Mouse (Mus musculus): ENCODE measurements around the gene Ugt1a6a. TPM values are rescaled to one million over a fixed set of nuclear protein-coding genes. Genes with fewer than 3 reads are reported as not detected.
"Not testable (repeated sequence)": the region's sequence is repeated elsewhere in the genome, so short reads cannot be mapped to it uniquely, and the experiment has no call there.

The Ugt1a6a gene
- polyA plus RNA-seq, 1 experiment from 2014 or later: 23.8 TPM

DNA sequence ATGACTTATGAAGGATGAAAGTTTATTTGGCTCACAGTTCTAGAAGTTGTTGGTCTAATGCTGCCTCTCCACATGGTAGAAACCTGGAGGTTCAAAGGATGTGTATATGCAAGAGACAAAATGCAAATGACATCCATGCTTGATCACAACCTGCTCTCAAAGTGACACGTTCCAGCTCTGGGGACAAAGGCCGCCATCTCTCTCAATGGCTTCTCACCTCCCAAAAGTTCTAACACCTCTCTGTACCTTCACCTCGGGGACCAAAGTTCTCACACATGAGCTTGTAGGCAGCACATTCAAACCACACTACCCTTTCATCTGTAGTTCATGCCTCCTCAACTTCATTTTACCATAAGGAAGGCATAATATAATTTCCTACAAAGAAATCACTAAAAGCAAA is 83.0 kb downstream of the Ugt1a6a start:
- H3K27ac ChIP-seq (ENCODE audit: low read length): no peak overlapping the region
- H3K9me3 ChIP-seq (ENCODE audit: control insufficient read depth, low read depth, low read length): peaks cover 51% of the 10 kb centered on the region
- no peak overlapping the region for H3K4me2 ChIP-seq (replicated peaks; ENCODE audit: low read depth, low read length)
- H3K27me3 ChIP-seq (ENCODE audit: control insufficient read depth, insufficient read depth, low read length): no peaks in the 10 kb centered on the region
- H3K9ac ChIP-seq (replicated peaks; ENCODE audit: low read depth, low read length): no peak overlapping the region
- H3K36me3 ChIP-seq (ENCODE audit: control insufficient read depth, insufficient read depth, low read length): no peaks in the 10 kb centered on the region
- 42% methylated on average over 3 of the region's 3 CpGs for WGBS
- H3K4me1 ChIP-seq (ENCODE audit: control insufficient read depth, insufficient read depth, low read length): no peaks in the 10 kb centered on the region
- ATAC-seq (ENCODE audit: insufficient number of reproducible peaks, insufficient read depth, low FRiP score, low read depth): no peak
- H3K4me3 ChIP-seq (ENCODE audit: low read depth, low read length): no peak overlapping the region

DNA sequence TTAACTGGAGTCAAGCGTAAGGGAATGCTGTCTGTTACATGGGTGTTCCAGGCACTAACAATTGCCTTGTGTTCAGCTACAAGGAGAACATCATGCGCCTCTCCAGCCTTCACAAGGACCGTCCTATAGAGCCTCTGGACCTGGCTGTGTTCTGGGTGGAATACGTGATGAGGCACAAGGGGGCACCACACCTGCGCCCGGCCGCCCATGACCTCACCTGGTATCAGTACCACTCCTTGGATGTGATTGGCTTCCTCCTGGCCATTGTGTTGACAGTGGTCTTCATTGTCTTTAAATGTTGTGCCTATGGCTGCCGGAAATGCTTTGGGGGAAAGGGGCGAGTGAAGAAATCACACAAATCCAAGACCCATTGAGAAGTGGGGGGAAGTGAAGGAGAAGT is 83.4 kb downstream of the Ugt1a6a start:
- Histone ChIP-seq H3K9ac (replicated peaks; ENCODE audit: low read depth, low read length) (no peak overlapping the region), H3K27ac (ENCODE audit: low read length) (no peak overlapping the region), H3K27me3 (ENCODE audit: control insufficient read depth, insufficient read depth, low read length) (no peaks in the 10 kb centered on the region), H3K4me1 (ENCODE audit: control insufficient read depth, insufficient read depth, low read length) (no peaks in the 10 kb centered on the region), H3K9me3 (ENCODE audit: control insufficient read depth, low read depth, low read length) (peaks cover 46% of the 10 kb centered on the region), H3K36me3 (ENCODE audit: control insufficient read depth, insufficient read depth, low read length) (no peaks in the 10 kb centered on the region), H3K4me2 (replicated peaks; ENCODE audit: low read depth, low read length) (no peak overlapping the region), H3K4me3 (ENCODE audit: low read depth, low read length) (no peak overlapping the region)
- ATAC-seq (ENCODE audit: insufficient number of reproducible peaks, insufficient read depth, low FRiP score, low read depth): no peak
- WGBS: 75% methylated on average over 9 of the region's 9 CpGs

DNA sequence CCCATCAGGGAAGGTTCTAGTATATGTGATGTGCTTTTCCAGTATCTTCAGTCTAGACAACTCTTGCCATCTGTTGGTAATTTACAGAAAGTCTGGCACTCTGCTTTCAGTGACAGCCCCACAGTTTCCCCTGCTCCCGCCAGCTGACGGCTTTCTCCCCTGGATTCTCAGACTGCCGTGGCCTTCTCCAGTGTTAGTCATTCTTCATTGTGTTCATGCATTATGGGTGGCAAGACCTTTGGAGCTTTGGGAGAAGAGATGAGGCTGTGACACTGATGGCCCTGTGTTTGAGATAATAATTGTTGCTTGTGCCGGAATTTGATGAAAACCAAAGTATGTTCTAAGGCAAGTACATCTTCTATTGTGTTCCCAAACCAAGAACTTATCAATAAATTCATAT is 84.0 kb downstream of the Ugt1a6a start:
- Histone ChIP-seq H3K4me2 (replicated peaks; ENCODE audit: low read depth, low read length) (no peak overlapping the region), H3K4me1 (ENCODE audit: control insufficient read depth, insufficient read depth, low read length) (no peaks in the 10 kb centered on the region), H3K27ac (ENCODE audit: low read length) (no peak overlapping the region), H3K27me3 (ENCODE audit: control insufficient read depth, insufficient read depth, low read length) (no peaks in the 10 kb centered on the region), H3K4me3 (ENCODE audit: low read depth, low read length) (no peak overlapping the region), H3K36me3 (ENCODE audit: control insufficient read depth, insufficient read depth, low read length) (no peaks in the 10 kb centered on the region), H3K9me3 (ENCODE audit: control insufficient read depth, low read depth, low read length) (peaks cover 41% of the 10 kb centered on the region), H3K9ac (replicated peaks; ENCODE audit: low read depth, low read length) (no peak overlapping the region)
- ATAC-seq (ENCODE audit: insufficient number of reproducible peaks, insufficient read depth, low FRiP score, low read depth): no peak
- WGBS: 49% methylated on average over 4 of the region's 4 CpGs

DNA sequence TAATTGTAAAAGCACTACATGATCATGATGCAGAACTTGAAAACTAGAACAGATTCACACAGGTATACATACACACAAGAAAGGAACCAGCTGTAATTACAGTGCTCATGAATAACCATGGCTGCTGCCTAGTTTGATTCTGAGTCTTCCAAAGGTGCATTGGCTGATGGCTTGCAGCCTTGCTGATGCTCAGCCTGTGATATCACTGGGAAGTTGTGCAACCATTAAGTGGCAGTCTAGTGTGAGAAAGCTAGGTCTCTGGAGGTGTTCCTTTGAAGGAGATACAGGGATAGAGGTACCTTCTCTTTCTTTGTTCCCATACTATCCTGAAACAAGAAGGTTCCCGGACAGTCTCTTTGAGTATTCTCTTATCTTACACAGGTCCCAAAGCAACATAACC is 84.4 kb downstream of the Ugt1a6a start:
- WGBS: 21% methylated on average over 1 of the region's 1 CpGs
- peaks cover 36% of the 10 kb centered on the region for H3K9me3 ChIP-seq (ENCODE audit: control insufficient read depth, low read depth, low read length)
- no peak for ATAC-seq (ENCODE audit: insufficient number of reproducible peaks, insufficient read depth, low FRiP score, low read depth)

DNA sequence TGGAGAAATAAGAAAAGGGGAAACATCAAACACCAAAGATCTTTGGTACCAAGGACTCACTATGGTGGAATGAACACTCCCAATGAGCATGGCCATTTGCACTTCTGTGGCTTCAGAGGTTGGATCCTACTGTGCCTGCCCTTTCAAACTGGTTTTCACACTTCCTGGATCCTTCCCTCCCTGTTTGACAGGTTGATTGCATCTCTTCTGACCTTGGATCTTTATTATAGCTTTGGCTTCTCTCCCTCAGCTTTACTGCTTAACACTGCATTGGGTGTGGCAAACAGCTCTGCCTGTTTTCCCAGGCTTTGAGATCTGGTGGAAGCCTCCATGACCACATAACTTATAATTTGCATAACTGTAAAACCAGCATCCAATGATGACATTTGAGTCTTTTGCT is 85.7 kb downstream of the Ugt1a6a start:
- Histone ChIP-seq H3K27ac (ENCODE audit: low read length) (no peak overlapping the region), H3K27me3 (ENCODE audit: control insufficient read depth, insufficient read depth, low read length) (no peaks in the 10 kb centered on the region), H3K9ac (replicated peaks; ENCODE audit: low read depth, low read length) (no peak overlapping the region), H3K4me3 (ENCODE audit: low read depth, low read length) (no peak overlapping the region), H3K4me1 (ENCODE audit: control insufficient read depth, insufficient read depth, low read length) (no peaks in the 10 kb centered on the region), H3K4me2 (replicated peaks; ENCODE audit: low read depth, low read length) (no peak overlapping the region), H3K9me3 (ENCODE audit: control insufficient read depth, low read depth, low read length) (peaks cover 26% of the 10 kb centered on the region), H3K36me3 (ENCODE audit: control insufficient read depth, insufficient read depth, low read length) (no peaks in the 10 kb centered on the region)
- ATAC-seq (ENCODE audit: insufficient number of reproducible peaks, insufficient read depth, low FRiP score, low read depth): no peak

More for the DNA sequence above, 84.4 kb downstream of the Ugt1a6a start:
- Histone ChIP-seq H3K4me3 (ENCODE audit: low read depth, low read length) (no peak overlapping the region), H3K27me3 (ENCODE audit: control insufficient read depth, insufficient read depth, low read length) (no peaks in the 10 kb centered on the region), H3K9ac (replicated peaks; ENCODE audit: low read depth, low read length) (no peak overlapping the region), H3K27ac (ENCODE audit: low read length) (no peak overlapping the region), H3K36me3 (ENCODE audit: control insufficient read depth, insufficient read depth, low read length) (no peaks in the 10 kb centered on the region), H3K4me1 (ENCODE audit: control insufficient read depth, insufficient read depth, low read length) (no peaks in the 10 kb centered on the region), H3K4me2 (replicated peaks; ENCODE audit: low read depth, low read length) (no peak overlapping the region)

DNA sequence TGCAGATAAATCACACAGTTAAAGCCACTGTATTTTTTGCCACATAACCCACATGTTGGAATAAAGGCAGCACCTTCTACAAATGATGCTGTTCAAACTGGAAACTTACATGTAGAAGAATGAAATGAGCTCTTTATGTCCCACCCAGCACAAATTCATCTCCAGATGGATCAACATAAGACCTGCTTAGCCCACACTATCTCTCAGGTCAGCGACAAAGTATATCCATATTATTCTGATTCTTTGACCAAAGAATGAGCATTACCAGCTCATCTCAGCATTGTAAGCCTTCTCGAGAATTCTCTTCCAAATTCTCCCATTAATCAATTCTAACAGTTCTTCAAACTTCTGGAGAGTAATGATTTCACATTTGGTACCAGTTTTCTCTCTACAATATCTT is 87.6 kb downstream of the Ugt1a6a start:
- Histone ChIP-seq H3K4me1 (ENCODE audit: control insufficient read depth, insufficient read depth, low read length) (no peaks in the 10 kb centered on the region), H3K9ac (replicated peaks; ENCODE audit: low read depth, low read length) (no peak overlapping the region), H3K27ac (ENCODE audit: low read length) (no peak overlapping the region), H3K36me3 (ENCODE audit: control insufficient read depth, insufficient read depth, low read length) (no peaks in the 10 kb centered on the region), H3K4me2 (replicated peaks; ENCODE audit: low read depth, low read length) (no peak overlapping the region), H3K9me3 (ENCODE audit: control insufficient read depth, low read depth, low read length) (peaks cover 25% of the 10 kb centered on the region), H3K27me3 (ENCODE audit: control insufficient read depth, insufficient read depth, low read length) (no peaks in the 10 kb centered on the region), H3K4me3 (ENCODE audit: low read depth, low read length) (no peak overlapping the region)
- WGBS: 53% methylated on average over 2 of the region's 2 CpGs
- no peak for ATAC-seq (ENCODE audit: insufficient number of reproducible peaks, insufficient read depth, low FRiP score, low read depth)

DNA sequence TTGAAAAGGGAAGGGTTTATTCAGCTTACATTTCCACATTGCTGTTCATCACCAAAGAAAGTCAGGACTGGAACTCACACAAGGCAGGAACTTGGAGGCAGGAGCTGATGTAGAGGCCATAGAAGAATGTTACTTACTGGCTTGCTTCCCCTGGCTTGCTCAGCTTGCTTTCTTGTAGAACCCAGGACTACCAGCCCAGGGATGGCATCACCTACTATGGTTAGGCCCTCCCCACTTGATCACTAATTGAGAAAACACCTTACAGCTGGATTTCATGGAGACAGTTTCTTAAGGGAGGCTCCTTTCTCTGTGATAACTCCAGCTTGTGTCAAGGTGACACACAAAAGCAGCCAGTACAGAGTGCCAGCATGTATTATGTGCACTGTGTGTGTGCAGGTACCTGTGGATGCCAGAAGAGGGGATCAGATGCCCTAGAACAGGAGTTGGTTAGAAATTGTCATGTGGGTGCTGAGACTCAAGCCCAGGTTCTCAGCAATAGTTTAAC is 88.5 kb downstream of the Ugt1a6a start:
- not testable (repeated sequence) for H3K27me3 ChIP-seq (ENCODE audit: control insufficient read depth, insufficient read depth, low read length); H3K27ac ChIP-seq (ENCODE audit: low read length); H3K4me3 ChIP-seq (ENCODE audit: low read depth, low read length); ATAC-seq (ENCODE audit: insufficient number of reproducible peaks, insufficient read depth, low FRiP score, low read depth); H3K9ac ChIP-seq (replicated peaks; ENCODE audit: low read depth, low read length); H3K4me2 ChIP-seq (replicated peaks; ENCODE audit: low read depth, low read length); H3K4me1 ChIP-seq (ENCODE audit: control insufficient read depth, insufficient read depth, low read length); H3K36me3 ChIP-seq (ENCODE audit: control insufficient read depth, insufficient read depth, low read length)
- H3K9me3 ChIP-seq (ENCODE audit: control insufficient read depth, low read depth, low read length): peaks cover 28% of the 10 kb centered on the region

DNA sequence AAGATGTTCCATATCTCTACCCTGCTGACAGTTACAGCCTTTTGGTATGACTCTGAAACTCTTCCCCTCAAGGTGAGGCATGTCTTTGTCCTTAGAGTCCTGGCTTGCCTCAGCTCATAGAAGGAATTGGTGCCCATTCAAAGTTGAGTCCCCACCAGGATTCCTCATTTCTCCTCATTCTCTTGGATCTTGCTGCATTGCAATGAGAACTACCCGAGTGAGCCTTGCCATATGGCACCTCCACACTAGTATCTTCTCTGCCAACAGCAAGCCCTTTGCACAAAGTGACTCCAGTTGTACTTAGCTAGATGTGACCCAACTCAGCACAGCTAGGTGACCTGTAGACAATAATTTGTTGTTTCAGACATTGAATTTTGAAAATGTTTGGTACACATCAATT is 89.0 kb downstream of the Ugt1a6a start:
- no peaks in the 10 kb centered on the region for H3K27me3 ChIP-seq (ENCODE audit: control insufficient read depth, insufficient read depth, low read length)
- no peak overlapping the region for H3K4me3 ChIP-seq (ENCODE audit: low read depth, low read length)
- no peak overlapping the region for H3K9ac ChIP-seq (replicated peaks; ENCODE audit: low read depth, low read length)
- ATAC-seq (ENCODE audit: insufficient number of reproducible peaks, insufficient read depth, low FRiP score, low read depth): no peak
- WGBS: 46% methylated on average over 1 of the region's 1 CpGs
- H3K4me1 ChIP-seq (ENCODE audit: control insufficient read depth, insufficient read depth, low read length): no peaks in the 10 kb centered on the region
- peaks cover 33% of the 10 kb centered on the region for H3K9me3 ChIP-seq (ENCODE audit: control insufficient read depth, low read depth, low read length)
- H3K4me2 ChIP-seq (replicated peaks; ENCODE audit: low read depth, low read length): no peak overlapping the region
- no peak overlapping the region for H3K27ac ChIP-seq (ENCODE audit: low read length)
- no peaks in the 10 kb centered on the region for H3K36me3 ChIP-seq (ENCODE audit: control insufficient read depth, insufficient read depth, low read length)

DNA sequence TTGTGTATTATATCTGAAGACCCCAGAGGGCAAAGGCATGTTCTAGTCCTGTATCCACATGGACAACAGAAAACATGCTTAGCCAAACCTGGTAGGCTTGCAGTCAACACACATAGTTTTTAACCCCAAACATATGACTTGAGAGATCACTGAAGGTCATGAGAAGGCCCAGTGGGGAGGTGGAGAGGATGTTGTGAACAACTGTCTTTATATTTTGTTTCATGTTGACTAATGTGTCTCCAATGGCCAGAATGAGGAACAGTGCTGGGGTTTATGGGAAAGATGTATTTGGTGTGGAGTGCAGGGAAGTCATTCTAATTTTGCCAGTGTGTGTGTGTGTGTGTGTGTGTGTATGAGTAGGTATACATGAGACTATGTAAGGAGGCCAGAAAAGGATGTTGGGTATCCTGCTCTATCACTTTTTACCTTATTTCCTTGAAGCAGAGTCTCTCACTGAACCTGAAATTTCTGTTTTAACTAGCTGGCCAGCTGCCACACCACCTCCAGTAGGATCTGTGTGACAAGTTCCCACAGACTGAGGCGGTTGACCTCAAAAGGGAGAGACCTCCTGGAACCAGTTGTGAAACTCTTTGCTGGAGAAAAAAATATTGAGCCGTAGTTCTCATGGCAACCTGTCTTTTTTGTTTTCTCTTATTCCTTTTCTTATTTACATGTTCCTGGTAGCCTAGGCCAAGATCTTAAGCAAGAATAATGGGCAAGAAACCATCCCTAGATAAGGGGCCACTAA is 89.6 kb downstream of the Ugt1a6a start:
- no peaks in the 10 kb centered on the region for H3K4me1 ChIP-seq (ENCODE audit: control insufficient read depth, insufficient read depth, low read length)
- WGBS: 69% methylated on average over 2 of the region's 2 CpGs
- H3K4me3 ChIP-seq (ENCODE audit: low read depth, low read length): no peak overlapping the region
- no peaks in the 10 kb centered on the region for H3K36me3 ChIP-seq (ENCODE audit: control insufficient read depth, insufficient read depth, low read length)
- no peak overlapping the region for H3K4me2 ChIP-seq (replicated peaks; ENCODE audit: low read depth, low read length)
- peaks cover 39% of the 10 kb centered on the region for H3K9me3 ChIP-seq (ENCODE audit: control insufficient read depth, low read depth, low read length)
- no peak for ATAC-seq (ENCODE audit: insufficient number of reproducible peaks, insufficient read depth, low FRiP score, low read depth)
- no peak overlapping the region for H3K9ac ChIP-seq (replicated peaks; ENCODE audit: low read depth, low read length)
- no peak overlapping the region for H3K27ac ChIP-seq (ENCODE audit: low read length)
- H3K27me3 ChIP-seq (ENCODE audit: control insufficient read depth, insufficient read depth, low read length): no peaks in the 10 kb centered on the region

Measured in stomach, embryonic 14.5 days (tissue).